Mouse (Mus musculus) ES-Bruce4 (cell line): ENCODE measurements around the gene Serping1.

Source experiments
- CTCF ChIP-seq: IDR thresholded peaks from one replicate; pipeline ENCODE4 v1.8.1; 2011; ENCODE audit warnings: low read depth, low read length
- EP300 ChIP-seq: IDR thresholded peaks from 2 replicates; pipeline ENCODE4 v1.6.1; 2011; ENCODE audit warnings: low read depth, low read length; ENCODE audit not compliant: insufficient read depth

GRCm38 (mm10) chr2:84800304-84800703, 25.1 kb upstream of the Serping1 start:
- TF ChIP-seq EP300 (no peak), CTCF (no peak)
